8 mouse cellular contexts compared by ENCODE assay signal in genomic region chr10:96080440-96081381, GRCm38 (mm10). TPM values are rescaled to one million over a fixed set of nuclear protein-coding genes. Genes with fewer than 3 reads are reported as not detected.
DNase-seq lines count a peak whose midpoint lies in the region; ATAC-seq and TF ChIP-seq lines count a peak whose summit lies in the region.

No protein-coding gene starts in this region.

- H3K27me3 ChIP-seq in midbrain, postnatal 0 days (ENCODE audit: insufficient read depth, low read length): no peaks in the 10 kb centered on the region
- H3K27me3 ChIP-seq in midbrain, embryonic 11.5 days (ENCODE audit: control insufficient read depth, insufficient read depth, low read length): no peaks in the 10 kb centered on the region
- no peaks in the 10 kb centered on the region for H3K27me3 ChIP-seq in heart, embryonic 11.5 days (ENCODE audit: control insufficient read depth, insufficient read depth, low read length)

- H3K36me3 ChIP-seq in midbrain, postnatal 0 days (ENCODE audit: insufficient read depth, low read length): no peaks in the 10 kb centered on the region
- H3K36me3 ChIP-seq in midbrain, embryonic 11.5 days (ENCODE audit: control insufficient read depth, insufficient read depth, low read length): no peaks in the 10 kb centered on the region
- H3K36me3 ChIP-seq in heart, embryonic 11.5 days (ENCODE audit: control insufficient read depth, insufficient read depth, low read length): no peaks in the 10 kb centered on the region

- H3K4me1 ChIP-seq in midbrain, postnatal 0 days (ENCODE audit: insufficient read depth, low read length): no peaks in the 10 kb centered on the region
- H3K4me1 ChIP-seq in midbrain, embryonic 11.5 days (ENCODE audit: control insufficient read depth, insufficient read depth, low read length): no peaks in the 10 kb centered on the region
- no peaks in the 10 kb centered on the region for H3K4me1 ChIP-seq in heart, embryonic 11.5 days (ENCODE audit: control insufficient read depth, insufficient read depth, low read length)

- TF ChIP-seq CTCF in midbrain, postnatal 0 days (IDR thresholded peaks at IDR 0.05): peak; percentile 61

- H3K9me3 ChIP-seq in midbrain, postnatal 0 days (ENCODE audit: low read length): no peaks in the 10 kb centered on the region
- no peaks in the 10 kb centered on the region for H3K9me3 ChIP-seq in midbrain, embryonic 11.5 days (ENCODE audit: control insufficient read depth, low read length)
- H3K9me3 ChIP-seq in heart, embryonic 11.5 days (replicated peaks; ENCODE audit: control insufficient read depth, low read length): no peaks in the 10 kb centered on the region

- no peak overlapping the region for H3K9ac ChIP-seq in midbrain, postnatal 0 days (replicated peaks; ENCODE audit: low read length, poor library complexity, severe bottlenecking)
- H3K9ac ChIP-seq in midbrain, embryonic 11.5 days (ENCODE audit: low read length): no peak overlapping the region
- H3K9ac ChIP-seq in heart, embryonic 11.5 days (ENCODE audit: low read depth, low read length): no peak overlapping the region

- no peak overlapping the region for H3K4me2 ChIP-seq in midbrain, postnatal 0 days (ENCODE audit: low read depth, low read length, poor library complexity, severe bottlenecking)
- H3K4me2 ChIP-seq in midbrain, embryonic 11.5 days: no peak overlapping the region
- H3K4me2 ChIP-seq in heart, embryonic 11.5 days: peak overlapping the region; percentile 24; the same call in 1 of the 2 replicates

- WGBS in midbrain, postnatal 0 days: 67% methylated on average over 21 of the region's 21 CpGs
- 63% methylated on average over 21 of the region's 21 CpGs for WGBS in midbrain, embryonic 11.5 days
- WGBS in heart, embryonic 11.5 days (ENCODE audit: insufficient replicate concordance): 48% methylated on average over 21 of the region's 21 CpGs

- H3K27ac ChIP-seq in midbrain, postnatal 0 days (ENCODE audit: low read depth, low read length): no peak overlapping the region
- H3K27ac ChIP-seq in midbrain, embryonic 11.5 days (ENCODE audit: low read depth, low read length): no peak overlapping the region
- H3K27ac ChIP-seq in heart, embryonic 11.5 days (ENCODE audit: low read depth, low read length): no peak overlapping the region

- DNase-seq in CD4-positive, CD25-positive, alpha-beta regulatory T cell, adult 2 months (ENCODE audit: low read depth, low spot score): peak; percentile 73
- DNase-seq in midbrain, postnatal 0 days (ENCODE audit: low spot score): no peak
- DNase-seq in midbrain, embryonic 11.5 days (ENCODE audit: low spot score, missing footprints): no peak
- DNase-seq in lung, postnatal 25 days (ENCODE audit: low spot score): peak; percentile 20
- no peak for DNase-seq in urinary bladder, postnatal 10 days (ENCODE audit: low spot score)
- DNase-seq in right cerebral cortex, postnatal 14 days: no peak

- H3K4me3 ChIP-seq in midbrain, postnatal 0 days (ENCODE audit: low read depth, low read length): no peak overlapping the region
- H3K4me3 ChIP-seq in midbrain, embryonic 11.5 days (ENCODE audit: low read depth, low read length): no peak overlapping the region
- H3K4me3 ChIP-seq in heart, embryonic 11.5 days (ENCODE audit: low read depth, low read length): no peak overlapping the region

- ATAC-seq in CD4-positive, CD25-positive, alpha-beta regulatory T cell, adult 4 months: no peak
- ATAC-seq in midbrain, postnatal 0 days (ENCODE audit: low FRiP score): no peak
- ATAC-seq in midbrain, embryonic 11.5 days (ENCODE audit: low FRiP score): no peak
- no peak for ATAC-seq in heart, embryonic 11.5 days (replicated peaks; ENCODE audit: insufficient number of reproducible peaks, low FRiP score, low TSS enrichment)

RNA-seq across cellular contexts. Expression of gene Gm5426, which starts 55.7 kb away (rescaled TPM):
- polyA plus RNA-seq in CD4-positive, CD25-positive, alpha-beta regulatory T cell, adult 4 months (2017; shearing (Covaris generic)): not detected
- total RNA-seq in midbrain, postnatal 0 days (2014; rRNA removed): not detected in 2 replicates
- polyA plus RNA-seq in midbrain, postnatal 0 days (2015; fragmentation: Nextera tagmentation; extraction: Ambion mirVana): not detected in 2 replicates
- not detected in 2 replicates for polyA plus RNA-seq in midbrain, embryonic 11.5 days (2014; fragmentation: Nextera tagmentation; extraction: Ambion mirVana)
- polyA plus RNA-seq in heart, embryonic 11.5 days (2014; fragmentation: Nextera tagmentation; extraction: Ambion mirVana): not detected in 2 replicates

Comparison
In these comparisons a context has a peak if more than half of its experiments do, and no peak if none do; other contexts are left out.
1. DNase-seq: peak in CD4-positive, CD25-positive, alpha-beta regulatory T cell, adult 2 months (single experiment) and lung, postnatal 25 days (single experiment); none in midbrain, postnatal 0 days (single experiment), midbrain, embryonic 11.5 days (single experiment), urinary bladder, postnatal 10 days (single experiment) and right cerebral cortex, postnatal 14 days (single experiment).